Mouse (Mus musculus): Measurements from ENCODE around the gene Mndal. TPM values are rescaled to one million over a fixed set of nuclear protein-coding genes. Genes with fewer than 3 reads are reported as not detected.
"Not testable (repeated sequence)": the region's sequence is repeated elsewhere in the genome, so short reads cannot be mapped to it uniquely, and the experiment has no call there.

Mndal gene
- total and polyA plus RNA-seq, 2 experiments from 2014 or later = 0.68 to 2.8 TPM

DNA sequence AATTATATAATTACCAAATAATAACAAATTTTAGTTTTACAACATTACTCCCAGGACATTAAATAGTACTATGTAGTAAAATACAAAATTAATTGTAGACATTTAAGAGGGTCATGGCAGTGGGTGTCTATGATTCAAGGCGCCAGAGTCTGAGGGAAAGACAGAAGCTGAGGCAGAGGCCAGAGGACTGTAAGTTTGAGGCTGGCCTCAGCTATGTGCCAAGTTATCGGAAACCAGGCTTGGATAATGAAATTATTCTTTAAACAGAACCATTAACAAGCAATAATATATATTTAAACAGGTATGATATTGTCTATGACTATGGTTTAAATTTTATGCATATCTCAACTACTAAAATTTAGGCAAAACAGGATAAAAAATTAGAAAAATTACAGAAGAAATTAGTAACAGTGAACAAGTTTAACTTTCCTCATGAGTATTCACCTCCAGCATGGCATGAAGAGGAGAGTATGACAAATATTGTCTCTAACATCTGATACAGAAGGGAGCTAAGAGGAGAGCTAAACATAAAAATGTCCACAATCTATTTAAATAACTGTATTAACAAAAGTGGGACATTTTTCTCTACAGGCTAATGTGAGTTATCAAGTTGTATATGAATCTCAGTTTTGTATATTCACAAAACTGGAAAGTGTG lies 30.4 kb downstream of the Mndal start:
- no peaks in the 10 kb centered on the region for H3K27me3 ChIP-seq (ENCODE audit: insufficient read depth, low read length)
- H3K9me3 ChIP-seq (ENCODE audit: low read length) = no peaks in the 10 kb centered on the region
- H3K4me1 ChIP-seq (ENCODE audit: insufficient read depth, low read length) = no peaks in the 10 kb centered on the region
- DNase-seq (ENCODE audit: low spot score) = no peak
- H3K9ac ChIP-seq (replicated peaks; ENCODE audit: low read length) = no peak overlapping the region
- no peaks in the 10 kb centered on the region for H3K36me3 ChIP-seq (ENCODE audit: insufficient read depth, low read length)
- ATAC-seq = no peak
- H3K4me3 ChIP-seq (ENCODE audit: low read length) = no peak overlapping the region
- TF ChIP-seq CTCF (IDR thresholded peaks at IDR 0.05; ENCODE audit: low read depth) = no peak
- 93% methylated on average over 2 of the region's 2 CpGs for WGBS
- H3K4me2 ChIP-seq (ENCODE audit: low read depth, low read length) = no peak overlapping the region
- H3K27ac ChIP-seq = no peak overlapping the region

- not testable (repeated sequence) for H3K4me2 ChIP-seq (ENCODE audit: low read depth, low read length); H3K4me3 ChIP-seq (ENCODE audit: low read length); ATAC-seq; H3K9ac ChIP-seq (replicated peaks; ENCODE audit: low read length); H3K27me3 ChIP-seq (ENCODE audit: insufficient read depth, low read length); H3K36me3 ChIP-seq (ENCODE audit: insufficient read depth, low read length); H3K27ac ChIP-seq; H3K4me1 ChIP-seq (ENCODE audit: insufficient read depth, low read length); H3K9me3 ChIP-seq (ENCODE audit: low read length); DNase-seq (ENCODE audit: low spot score)
These were observed 33.9 kb downstream of the Mndal start for GRCm38 (mm10) chr1:173908390-173908789.

- H3K27ac ChIP-seq; H3K27me3 ChIP-seq (ENCODE audit: insufficient read depth, low read length); ATAC-seq; H3K4me2 ChIP-seq (ENCODE audit: low read depth, low read length); H3K36me3 ChIP-seq (ENCODE audit: insufficient read depth, low read length); H3K4me1 ChIP-seq (ENCODE audit: insufficient read depth, low read length); H3K4me3 ChIP-seq (ENCODE audit: low read length); H3K9me3 ChIP-seq (ENCODE audit: low read length); H3K9ac ChIP-seq (replicated peaks; ENCODE audit: low read length); DNase-seq (ENCODE audit: low spot score): not testable (repeated sequence)
- WGBS = 90% methylated on average over 3 of the region's 4 CpGs
These were observed 36.4 kb downstream of the Mndal start for GRCm38 (mm10) chr1:173905885-173906284.

DNA sequence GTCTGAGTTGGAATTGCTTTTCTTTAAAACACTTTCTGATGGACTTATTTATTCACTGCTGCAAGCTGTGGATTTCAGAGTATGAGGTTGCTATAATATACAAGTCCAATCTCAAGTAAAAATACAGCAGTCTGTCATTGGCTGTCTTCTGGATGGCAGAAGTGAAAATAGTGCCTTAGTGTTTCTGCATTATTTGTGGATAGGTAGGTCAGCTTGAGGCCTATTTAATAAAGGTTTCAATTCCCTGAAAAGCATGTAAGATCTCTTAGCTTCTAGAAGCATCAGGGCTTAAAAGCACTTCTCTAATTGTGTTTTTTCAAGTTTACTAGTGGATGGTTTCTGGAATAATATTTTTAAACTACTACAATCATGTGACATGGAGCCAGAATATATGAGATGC lies 52.5 kb downstream of the Mndal start:
- H3K27ac ChIP-seq; H3K9me3 ChIP-seq (ENCODE audit: low read length); H3K36me3 ChIP-seq (ENCODE audit: insufficient read depth, low read length); H3K9ac ChIP-seq (replicated peaks; ENCODE audit: low read length); H3K4me2 ChIP-seq (ENCODE audit: low read depth, low read length); H3K4me3 ChIP-seq (ENCODE audit: low read length); DNase-seq (ENCODE audit: low spot score); H3K4me1 ChIP-seq (ENCODE audit: insufficient read depth, low read length); H3K27me3 ChIP-seq (ENCODE audit: insufficient read depth, low read length); ATAC-seq: not testable (repeated sequence)

DNA sequence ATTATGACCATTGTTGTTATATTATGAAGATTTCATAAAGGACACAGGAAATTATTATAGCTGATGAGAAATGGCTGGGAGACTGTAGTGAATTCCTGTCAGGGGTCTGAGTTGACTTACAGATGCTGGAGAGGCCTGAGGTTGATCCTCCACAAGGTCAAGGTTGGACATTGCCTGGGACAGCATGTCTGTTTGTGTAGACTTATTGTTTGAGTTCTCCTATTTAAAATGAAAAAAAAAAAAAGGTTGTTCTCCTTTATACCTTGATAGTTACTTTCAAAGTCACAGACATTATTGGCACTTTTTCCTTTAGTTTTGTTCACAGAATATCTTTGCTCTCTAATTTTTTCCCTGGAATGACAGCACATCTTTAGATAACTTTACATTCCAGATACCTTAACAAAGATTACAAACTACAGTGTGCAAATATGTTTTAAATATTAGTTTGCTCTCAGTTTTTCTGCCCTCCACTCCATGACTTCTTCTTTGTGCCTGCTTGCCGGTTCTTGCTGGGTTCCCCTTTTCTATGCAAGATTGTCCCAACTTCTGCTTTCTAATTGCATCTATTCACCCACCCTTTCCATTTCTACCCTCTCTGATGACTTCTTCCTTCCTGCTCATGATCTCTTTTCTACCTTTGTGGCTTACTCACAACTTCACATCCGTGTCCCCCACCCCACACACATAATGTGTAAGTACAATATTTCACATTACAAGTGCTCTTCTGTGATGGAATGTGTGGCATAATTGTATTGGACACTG lies 55.1 kb downstream of the Mndal start:
- no CpG with 5 or more reads among the region's 2 CpGs for WGBS
- not testable (repeated sequence) for H3K4me1 ChIP-seq (ENCODE audit: insufficient read depth, low read length); H3K9me3 ChIP-seq (ENCODE audit: low read length); H3K9ac ChIP-seq (replicated peaks; ENCODE audit: low read length); DNase-seq (ENCODE audit: low spot score); H3K27ac ChIP-seq; H3K27me3 ChIP-seq (ENCODE audit: insufficient read depth, low read length); ATAC-seq; H3K4me2 ChIP-seq (ENCODE audit: low read depth, low read length); H3K4me3 ChIP-seq (ENCODE audit: low read length); H3K36me3 ChIP-seq (ENCODE audit: insufficient read depth, low read length)

DNA sequence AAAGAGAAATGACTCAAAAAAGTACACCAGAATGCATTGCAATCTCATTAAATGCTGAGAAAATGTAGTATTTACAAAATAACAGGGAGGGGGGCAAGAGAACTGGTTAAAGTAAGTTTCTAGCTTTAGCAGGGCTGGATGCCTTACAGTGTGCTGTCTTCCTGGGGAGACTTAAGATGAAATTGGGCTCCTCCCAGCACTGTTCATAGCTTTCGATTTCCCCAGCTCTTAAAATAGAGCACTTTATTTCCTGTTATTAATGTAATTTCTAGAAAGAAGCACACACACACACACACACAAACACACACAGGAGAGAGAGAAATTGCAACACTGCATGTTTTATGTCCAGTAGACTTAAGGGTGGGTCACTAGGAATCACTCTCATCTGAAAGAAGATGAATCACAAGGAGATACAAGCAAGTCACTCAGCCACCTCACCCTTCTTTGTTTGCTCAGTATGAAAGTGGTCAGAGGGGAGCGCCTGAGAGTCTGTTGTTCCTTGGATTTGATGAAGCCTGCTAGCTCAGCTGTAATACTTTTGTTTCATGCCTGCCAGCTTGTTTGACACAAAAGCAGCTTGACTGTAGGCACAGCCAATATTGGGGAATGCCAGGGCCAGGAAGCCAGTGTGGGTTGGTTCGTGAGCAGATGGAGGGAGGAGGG lies 62.2 kb downstream of the Mndal start:
- H3K4me3 ChIP-seq (ENCODE audit: low read length); H3K9ac ChIP-seq (replicated peaks; ENCODE audit: low read length); H3K36me3 ChIP-seq (ENCODE audit: insufficient read depth, low read length); H3K4me2 ChIP-seq (ENCODE audit: low read depth, low read length); H3K4me1 ChIP-seq (ENCODE audit: insufficient read depth, low read length); H3K9me3 ChIP-seq (ENCODE audit: low read length); H3K27me3 ChIP-seq (ENCODE audit: insufficient read depth, low read length); H3K27ac ChIP-seq: not testable (repeated sequence)
- DNase-seq (ENCODE audit: low spot score) (peak; percentile 55), ATAC-seq (peak; percentile 90)
- WGBS = 53% methylated on average over 3 of the region's 3 CpGs

GRCm38 (mm10) chr1:173879225-173879987 lies 62.9 kb downstream of the Mndal start:
- not testable (repeated sequence) for DNase-seq (ENCODE audit: low spot score); ATAC-seq; H3K36me3 ChIP-seq (ENCODE audit: insufficient read depth, low read length); H3K9me3 ChIP-seq (ENCODE audit: low read length); H3K9ac ChIP-seq (replicated peaks; ENCODE audit: low read length); H3K4me2 ChIP-seq (ENCODE audit: low read depth, low read length); H3K4me3 ChIP-seq (ENCODE audit: low read length); H3K27ac ChIP-seq; H3K27me3 ChIP-seq (ENCODE audit: insufficient read depth, low read length); H3K4me1 ChIP-seq (ENCODE audit: insufficient read depth, low read length)
- 82% methylated on average over 5 of the region's 5 CpGs for WGBS

DNA sequence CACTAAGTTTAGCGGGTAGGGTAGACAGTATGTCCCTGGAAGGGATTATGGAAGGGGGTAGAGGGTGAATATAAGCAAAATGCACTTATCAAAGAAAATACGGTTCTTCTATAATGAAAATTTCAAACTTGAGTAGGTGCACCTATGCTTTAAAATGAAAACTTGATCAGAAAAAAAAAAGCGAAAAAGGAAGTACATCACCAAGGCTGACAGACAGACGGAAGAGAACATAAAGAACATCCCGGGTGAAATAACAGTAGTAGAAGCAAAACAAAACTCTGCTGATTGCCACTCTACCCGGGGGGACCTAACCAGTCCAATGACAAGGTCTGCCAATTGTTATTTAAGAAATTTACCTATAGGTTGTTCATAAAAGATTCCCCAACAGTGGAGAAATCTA lies 64.0 kb downstream of the Mndal start:
- H3K36me3 ChIP-seq (ENCODE audit: insufficient read depth, low read length); H3K4me1 ChIP-seq (ENCODE audit: insufficient read depth, low read length); H3K4me3 ChIP-seq (ENCODE audit: low read length); H3K4me2 ChIP-seq (ENCODE audit: low read depth, low read length); ATAC-seq; H3K9me3 ChIP-seq (ENCODE audit: low read length); H3K27me3 ChIP-seq (ENCODE audit: insufficient read depth, low read length); DNase-seq (ENCODE audit: low spot score); H3K27ac ChIP-seq; H3K9ac ChIP-seq (replicated peaks; ENCODE audit: low read length): not testable (repeated sequence)
- WGBS = 88% methylated on average over 6 of the region's 6 CpGs

DNA sequence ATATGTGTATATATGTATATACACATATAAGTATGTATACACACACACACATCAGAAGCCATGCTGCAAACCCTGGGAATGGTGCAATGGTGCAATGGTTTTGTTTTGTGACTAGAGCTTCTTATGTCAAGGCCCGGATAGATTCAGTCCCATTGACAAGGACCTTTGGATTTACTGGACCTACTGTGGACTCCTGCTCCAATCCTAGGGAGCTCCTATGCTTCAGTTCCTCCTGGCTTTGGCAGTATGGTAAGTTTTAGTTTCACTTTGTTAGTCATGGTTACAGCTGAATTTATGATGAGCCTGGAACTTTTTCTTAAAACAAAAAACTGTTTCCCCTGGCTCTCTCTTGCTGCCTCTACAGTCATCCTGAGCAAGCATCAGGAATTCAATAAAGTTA lies 65.2 kb downstream of the Mndal start:
- H3K27ac ChIP-seq; H3K9me3 ChIP-seq (ENCODE audit: low read length); H3K4me2 ChIP-seq (ENCODE audit: low read depth, low read length); H3K36me3 ChIP-seq (ENCODE audit: insufficient read depth, low read length); H3K27me3 ChIP-seq (ENCODE audit: insufficient read depth, low read length); DNase-seq (ENCODE audit: low spot score); H3K4me1 ChIP-seq (ENCODE audit: insufficient read depth, low read length); H3K9ac ChIP-seq (replicated peaks; ENCODE audit: low read length); H3K4me3 ChIP-seq (ENCODE audit: low read length); ATAC-seq: not testable (repeated sequence)
- WGBS = 76% methylated on average over 1 of the region's 1 CpGs

Measured in hindbrain, postnatal 0 days (tissue).